Mouse (Mus musculus) erythroblast, embryonic 14.5 days (primary cell): ENCODE data around the gene Mtap. TPM values are rescaled to one million over a fixed set of nuclear protein-coding genes. Genes with fewer than 3 reads are reported as not detected.

Experiments used
- H3K27me3 ChIP-seq: 2 replicates; pipeline ENCODE4 v1.6.1; 2012; ENCODE audit warnings: inconsistent platforms; ENCODE audit not compliant: control insufficient read depth
- H3K36me3 ChIP-seq: 2 replicates; pipeline ENCODE4 v1.6.1; 2012; ENCODE audit warnings: mild to moderate bottlenecking, inconsistent platforms; ENCODE audit not compliant: control insufficient read depth
- H3K4me1 ChIP-seq: 2 replicates; pipeline ENCODE4 v1.6.1; 2012; ENCODE audit warnings: inconsistent platforms; ENCODE audit not compliant: control insufficient read depth
- H3K4me3 ChIP-seq: replicated peaks from 2 replicates; pipeline ENCODE3; 2012; ENCODE audit warnings: moderate library complexity, mild to moderate bottlenecking, inconsistent platforms
- H3K9me3 ChIP-seq: 2 replicates; pipeline ENCODE4 v1.6.1; 2012; ENCODE audit warnings: low read length, inconsistent platforms, mixed read lengths; ENCODE audit not compliant: control insufficient read depth
- GATA1 ChIP-seq: IDR thresholded peaks from 2 replicates; pipeline ENCODE4 v1.6.1; 2012; ENCODE audit warnings: low read length, inconsistent platforms, mixed read lengths
- TAL1 ChIP-seq: IDR thresholded peaks from 3 replicates; pipeline ENCODE4 v1.6.1; 2012; ENCODE audit warnings: low read length, inconsistent platforms, mixed read lengths
- polyA plus RNA-seq: library from polyadenylated mRNA; stranded (reverse); fragments of >175 nt; gene quantifications from 2 replicates; pipeline ENCODE4 v1.2.3, GENCODE M21; 2012

Mtap gene
- polyA plus RNA-seq, result not detected in 2 replicates

DNA sequence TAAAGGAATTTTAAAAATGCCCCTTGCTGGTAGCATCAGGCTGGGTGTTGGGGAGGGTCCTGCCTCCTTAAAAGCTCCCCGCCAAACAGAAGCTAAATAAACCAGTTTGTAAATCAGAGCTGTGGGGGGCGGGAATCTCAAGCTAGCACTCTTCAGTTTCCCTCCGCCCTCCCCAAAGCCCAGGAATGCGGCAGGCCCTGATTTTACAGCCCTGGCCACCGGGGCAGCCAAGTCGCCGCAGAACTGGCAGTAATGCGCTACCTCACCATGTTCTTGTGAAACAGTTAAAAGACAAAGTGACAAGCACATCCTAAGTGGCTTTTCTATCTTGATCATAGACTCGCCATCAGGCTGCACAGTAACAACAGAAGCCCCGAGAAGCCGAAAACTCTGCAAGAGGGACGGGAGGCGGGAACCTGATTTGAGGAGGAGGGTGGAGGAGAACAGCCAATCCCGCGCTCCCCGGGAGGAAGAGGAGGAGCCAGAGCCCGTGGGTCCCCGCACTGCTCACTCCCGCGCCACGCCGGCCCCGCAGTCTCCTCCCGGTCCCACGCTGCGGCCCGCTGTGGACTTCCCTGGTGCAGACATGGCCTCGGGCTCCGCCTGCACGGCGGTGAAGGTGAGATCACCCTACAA, at the start of gene Mtap:
TSS of gene Mtap (plus strand) at position 217 of the 636 bp plus-strand sequence.
- no peak for TF ChIP-seq GATA1
- TF ChIP-seq TAL1, result no peak
- peak within 1 kb of the TSS; percentile 74 for H3K4me3 ChIP-seq
- H3K4me1 ChIP-seq, result peaks cover 18% of the 10 kb centered on the region
- H3K9me3 ChIP-seq, result no peaks in the 10 kb centered on the region
- peaks cover 11% of the 10 kb centered on the region for H3K27me3 ChIP-seq
- H3K36me3 ChIP-seq, result no peaks in the 10 kb centered on the region

- TF ChIP-seq TAL1, result no peak
- no peak for TF ChIP-seq GATA1
- Histone ChIP-seq H3K4me1 (no peaks in the 10 kb centered on the region), H3K27me3 (no peaks in the 10 kb centered on the region), H3K9me3 (no peaks in the 10 kb centered on the region), H3K4me3 (no peak overlapping the region), H3K36me3 (no peaks in the 10 kb centered on the region)
Measured at GRCm38 (mm10) chr4:89089110-89089509, 47.8 kb upstream of the Mtap start.

DNA sequence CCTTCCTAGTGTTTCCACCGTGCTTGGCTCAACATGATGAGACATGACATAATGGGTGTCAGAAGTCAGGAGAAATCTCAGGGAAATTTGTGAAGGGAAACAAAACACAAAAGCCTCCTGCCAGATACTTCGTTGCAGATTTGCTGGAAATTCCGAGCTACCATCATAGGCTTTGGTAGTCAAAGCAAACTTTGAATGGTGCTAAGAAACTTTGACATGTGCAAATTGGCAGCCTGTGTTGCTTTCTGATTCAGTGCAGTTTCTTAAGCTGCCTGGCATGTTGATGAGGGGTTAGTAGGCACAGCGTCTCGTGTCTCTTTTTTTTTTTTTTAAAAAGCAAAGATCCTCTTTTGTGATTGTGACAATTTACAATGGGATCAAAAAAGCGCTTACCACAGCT, 46.7 kb upstream of the Mtap start:
- no peaks in the 10 kb centered on the region for H3K9me3 ChIP-seq
- no peaks in the 10 kb centered on the region for H3K4me1 ChIP-seq
- H3K4me3 ChIP-seq, result no peak overlapping the region
- no peaks in the 10 kb centered on the region for H3K27me3 ChIP-seq
- TF ChIP-seq TAL1, result no peak
- TF ChIP-seq GATA1, result no peak
- no peaks in the 10 kb centered on the region for H3K36me3 ChIP-seq

- H3K4me1 ChIP-seq, result no peaks in the 10 kb centered on the region
- TF ChIP-seq TAL1 (no peak), GATA1 (no peak)
- H3K27me3 ChIP-seq, result no peaks in the 10 kb centered on the region
Measured at GRCm38 (mm10) chr4:89092153-89092552, 44.8 kb upstream of the Mtap start.

DNA sequence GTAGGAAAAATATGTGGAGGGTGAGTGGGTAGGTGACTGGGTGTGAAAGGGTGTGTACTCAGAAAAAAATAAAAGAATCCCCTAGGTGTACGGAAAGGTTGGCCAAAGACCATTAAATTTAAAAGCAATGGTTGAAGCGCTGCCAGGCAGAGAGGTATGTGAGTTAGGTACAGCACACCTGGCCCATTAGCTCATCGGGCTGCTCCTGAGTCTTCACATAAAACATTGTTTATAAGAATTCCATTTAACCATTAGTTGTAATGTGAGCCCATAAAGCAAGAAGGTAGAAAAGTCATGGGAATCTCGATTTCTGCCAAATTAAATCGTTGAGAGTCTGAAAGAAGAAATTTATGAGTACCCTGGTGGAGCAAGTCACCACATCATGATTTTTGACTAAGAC, 42.1 kb upstream of the Mtap start:
- H3K36me3 ChIP-seq, result no peaks in the 10 kb centered on the region
- no peaks in the 10 kb centered on the region for H3K9me3 ChIP-seq
- no peaks in the 10 kb centered on the region for H3K27me3 ChIP-seq
- TF ChIP-seq GATA1 (no peak), TAL1 (no peak)
- H3K4me1 ChIP-seq, result no peaks in the 10 kb centered on the region
- H3K4me3 ChIP-seq, result no peak overlapping the region

More at GRCm38 (mm10) chr4:89092153-89092552, 44.8 kb upstream of the Mtap start:
- no peaks in the 10 kb centered on the region for H3K9me3 ChIP-seq
- H3K36me3 ChIP-seq, result no peaks in the 10 kb centered on the region
- no peak overlapping the region for H3K4me3 ChIP-seq

DNA sequence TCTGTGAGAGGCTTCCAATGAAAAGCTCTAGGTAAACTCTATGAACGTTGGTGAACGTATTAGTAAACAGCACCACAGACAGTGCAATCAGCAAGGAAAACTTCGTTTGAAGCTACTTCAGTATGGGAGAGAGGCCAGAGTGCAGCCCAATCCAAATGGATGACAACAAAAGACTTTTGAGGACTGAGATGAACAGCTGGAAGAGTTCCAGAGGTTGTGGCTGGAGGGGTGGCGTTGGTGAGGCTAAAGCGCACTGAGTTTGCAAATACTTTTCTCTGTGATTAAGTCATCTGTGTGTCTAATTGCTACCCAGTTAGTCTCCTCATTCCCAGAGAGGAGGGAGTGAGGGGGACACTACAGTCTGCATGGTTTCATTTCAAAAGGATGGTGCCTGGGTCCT, 38.7 kb upstream of the Mtap start:
- TF ChIP-seq TAL1 (no peak), GATA1 (no peak)
- Histone ChIP-seq H3K9me3 (no peaks in the 10 kb centered on the region), H3K4me1 (no peaks in the 10 kb centered on the region), H3K36me3 (no peaks in the 10 kb centered on the region), H3K4me3 (no peak overlapping the region), H3K27me3 (no peaks in the 10 kb centered on the region)

GRCm38 (mm10) chr4:89101276-89101675, 35.6 kb upstream of the Mtap start:
- H3K36me3 ChIP-seq, result no peaks in the 10 kb centered on the region
- H3K27me3 ChIP-seq, result no peaks in the 10 kb centered on the region
- H3K4me1 ChIP-seq, result no peaks in the 10 kb centered on the region
- no peak overlapping the region for H3K4me3 ChIP-seq
- no peaks in the 10 kb centered on the region for H3K9me3 ChIP-seq
- TF ChIP-seq TAL1 (no peak), GATA1 (no peak)

DNA sequence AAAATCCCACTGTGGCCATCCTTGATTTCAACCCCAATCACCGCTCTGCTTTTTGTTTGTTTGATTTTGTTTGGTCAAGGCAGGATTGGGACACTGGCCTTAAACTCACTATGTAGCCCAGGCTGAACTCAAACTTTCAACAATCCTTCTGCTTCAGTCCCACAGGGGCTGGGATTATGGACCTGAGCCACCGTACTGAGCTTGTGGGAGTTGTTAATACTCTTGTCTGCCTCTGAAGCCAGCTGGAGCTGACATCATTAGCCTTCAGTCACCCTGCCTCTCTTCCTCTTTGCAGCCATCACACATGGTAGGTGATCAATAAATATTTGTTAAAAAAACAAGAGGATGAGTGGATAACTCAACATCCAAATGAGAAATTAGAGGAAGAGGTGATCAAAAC, 34.6 kb upstream of the Mtap start:
- H3K36me3 ChIP-seq, result no peaks in the 10 kb centered on the region
- no peaks in the 10 kb centered on the region for H3K27me3 ChIP-seq
- no peak overlapping the region for H3K4me3 ChIP-seq
- TF ChIP-seq GATA1, result no peak
- no peak for TF ChIP-seq TAL1
- no peaks in the 10 kb centered on the region for H3K4me1 ChIP-seq
- no peaks in the 10 kb centered on the region for H3K9me3 ChIP-seq

GRCm38 (mm10) chr4:89105486-89105885, 31.4 kb upstream of the Mtap start:
- Histone ChIP-seq H3K27me3 (no peaks in the 10 kb centered on the region), H3K4me1 (no peaks in the 10 kb centered on the region), H3K4me3 (no peak overlapping the region), H3K9me3 (no peaks in the 10 kb centered on the region), H3K36me3 (no peaks in the 10 kb centered on the region)
- no peak for TF ChIP-seq GATA1
- no peak for TF ChIP-seq TAL1

DNA sequence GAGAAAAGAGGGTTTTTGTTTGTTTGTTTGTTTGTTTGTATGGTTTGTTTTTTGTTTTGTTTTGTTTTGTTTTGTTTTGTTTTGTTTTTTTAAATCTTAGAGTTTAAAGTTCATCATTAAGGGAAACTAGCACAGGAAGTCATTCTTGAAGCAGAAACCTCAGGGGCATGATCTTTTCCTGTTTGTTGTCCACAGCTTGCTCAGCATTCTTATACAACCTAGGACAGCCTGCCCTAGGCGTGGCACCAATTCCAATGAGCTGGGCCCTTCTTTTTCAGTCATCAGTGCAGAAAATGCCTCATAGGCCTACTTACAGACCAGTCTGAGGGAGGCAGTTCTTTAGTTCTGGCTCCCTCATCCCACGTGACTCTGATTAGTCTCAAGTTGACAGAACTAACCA, 30.4 kb upstream of the Mtap start:
- Histone ChIP-seq H3K9me3 (no peaks in the 10 kb centered on the region), H3K27me3 (no peaks in the 10 kb centered on the region), H3K4me3 (no peak overlapping the region), H3K4me1 (no peaks in the 10 kb centered on the region), H3K36me3 (no peaks in the 10 kb centered on the region)
- no peak for TF ChIP-seq GATA1
- TF ChIP-seq TAL1, result no peak
